In the genomic region with DNA sequence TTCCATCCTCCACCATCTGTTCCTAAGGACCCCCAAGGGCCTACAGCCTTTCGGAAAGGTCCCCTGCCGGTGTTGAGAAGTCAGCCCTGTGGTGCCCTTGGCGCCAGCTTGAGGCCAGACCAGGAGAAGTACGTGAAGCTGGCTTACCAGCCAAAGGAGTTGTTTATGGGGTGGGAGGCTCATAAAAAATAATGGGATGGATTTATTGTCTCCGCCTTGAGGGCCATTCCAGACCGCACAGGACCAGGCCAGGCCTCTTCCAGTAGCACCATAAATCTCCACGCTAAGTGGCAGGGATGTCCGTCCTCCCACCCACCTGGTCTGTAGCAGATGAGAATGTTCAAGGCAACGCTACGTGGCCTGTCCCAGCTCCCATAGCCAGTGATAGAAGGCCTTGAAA, we compare ENCODE assay signal across 22 mouse cellular contexts. TPM values are rescaled to one million over a fixed set of nuclear protein-coding genes. Genes with fewer than 3 reads are reported as not detected.
DNase-seq lines count a peak whose midpoint lies in the region; ATAC-seq lines count a peak whose summit lies in the region.
"Had no signal": no experiment of that assay in that cellular context is flagged by ENCODE, and none has a peak within 500 bp of the region (broad histone marks: within the 10 kb centered on the region; RNA-seq: fewer than 3 reads in every experiment).

No protein-coding gene starts in this region.

- H3K4me1 ChIP-seq in kidney, embryonic 14.5 days (ENCODE audit: control insufficient read depth, insufficient read depth, low read length): peaks cover 23% of the 10 kb centered on the region; the same call in 1 of the 2 replicates
- peaks cover 36% of the 10 kb centered on the region for H3K4me1 ChIP-seq in limb, embryonic 13.5 days
- H3K4me1 ChIP-seq: liver, embryonic 12.5 days had no signal

- DNase-seq in kidney, postnatal 36 days: no peak
- peak; percentile 73 for DNase-seq in MN1 (ENCODE audit: low spot score)
- DNase-seq in embryo, embryonic 11 days: peak; percentile 65
- DNase-seq in urinary bladder, postnatal 14 days (ENCODE audit: low spot score): no peak
- DNase-seq in gastrocnemius, postnatal 14 days: no peak
- DNase-seq: B cell, adult 2 months; cerebellum, adult 11-12 months; lung, adult 18-20 months; lung, postnatal 10 days; thymus, adult 2 months had no signal

- intact Hi-C loops in gastrocnemius, postnatal 14 days (cut with DNase I; ENCODE audit: low total_unique reads): loop anchor here (5.0 kb wide), 1 partner anchor 91 kb away; no protein-coding TSS in a partner anchor

- H3K9me3 ChIP-seq in kidney, embryonic 14.5 days (ENCODE audit: control insufficient read depth, low read length): no peaks in the 10 kb centered on the region
- no peaks in the 10 kb centered on the region for H3K9me3 ChIP-seq in limb, embryonic 13.5 days
- H3K9me3 ChIP-seq: liver, embryonic 12.5 days had no signal

- peak; percentile 84 for ATAC-seq in kidney, embryonic 14.5 days (ENCODE audit: low FRiP score, low TSS enrichment)
- peak; percentile 66 for ATAC-seq in limb, embryonic 13.5 days (ENCODE audit: low FRiP score, low read depth)
- no peak for ATAC-seq in cerebellum, adult (ENCODE audit: insufficient number of reproducible peaks, low FRiP score, low TSS enrichment)
- ATAC-seq: forebrain, postnatal 0 days; hindbrain, postnatal 0 days; intestine, postnatal 0 days; liver, embryonic 12.5 days had no signal

- no peaks in the 10 kb centered on the region; the same call in 1 of the 2 replicates for H3K27me3 ChIP-seq in kidney, embryonic 14.5 days (ENCODE audit: control insufficient read depth, insufficient read depth, low read length)
- peaks cover 73% of the 10 kb centered on the region for H3K27me3 ChIP-seq in limb, embryonic 13.5 days
- H3K27me3 ChIP-seq: liver, embryonic 12.5 days had no signal

- H3K36me3 ChIP-seq in kidney, embryonic 14.5 days (ENCODE audit: control insufficient read depth, insufficient read depth, low read length): no peaks in the 10 kb centered on the region
- H3K36me3 ChIP-seq in limb, embryonic 13.5 days: no peaks in the 10 kb centered on the region
- H3K36me3 ChIP-seq: G1E; liver, embryonic 12.5 days had no signal

- no peak overlapping the region for H3K4me3 ChIP-seq in kidney, embryonic 14.5 days (ENCODE audit: low read length)
- H3K4me3 ChIP-seq in limb, embryonic 13.5 days: no peak overlapping the region
- H3K4me3 ChIP-seq: left cerebral cortex, adult 2 months; liver, embryonic 12.5 days had no signal

- no peak overlapping the region for H3K9ac ChIP-seq in kidney, embryonic 14.5 days (ENCODE audit: low read depth, low read length)
- no peak overlapping the region; the same call in 1 of the 2 replicates for H3K9ac ChIP-seq in limb, embryonic 13.5 days
- H3K9ac ChIP-seq: forebrain, postnatal 0 days; liver, embryonic 12.5 days had no signal

- 20% methylated on average over 10 of the region's 10 CpGs for WGBS in kidney, embryonic 14.5 days
- 10% methylated on average over 10 of the region's 10 CpGs for WGBS in limb, embryonic 13.5 days

- no peak overlapping the region for H3K4me2 ChIP-seq in kidney, embryonic 14.5 days (replicated peaks; ENCODE audit: low read depth, low read length)
- peak overlapping the region; percentile 15 for H3K4me2 ChIP-seq in limb, embryonic 13.5 days (replicated peaks)
- H3K4me2 ChIP-seq: liver, embryonic 12.5 days; midbrain, embryonic 11.5 days had no signal

- H3K27ac ChIP-seq in kidney, embryonic 14.5 days (ENCODE audit: low read depth, low read length): no peak overlapping the region
- H3K27ac ChIP-seq in limb, embryonic 13.5 days: no peak overlapping the region
- H3K27ac ChIP-seq: hindbrain, postnatal 0 days; left cerebral cortex, adult 2 months; liver, embryonic 12.5 days had no signal

RNA-seq across cellular contexts. Expression of a gene that starts 58.4 kb away (rescaled TPM):
- polyA plus RNA-seq in kidney, embryonic 14.5 days (2014; fragmentation: Nextera tagmentation; extraction: Ambion mirVana): 4.7 and 7.4 TPM in 2 replicates
- polyA plus RNA-seq in limb, embryonic 13.5 days (2015; fragmentation: Nextera tagmentation; extraction: Ambion mirVana): 18.5 and 22.0 TPM in 2 replicates
- total RNA-seq in gastrocnemius, postnatal 14 days (2021): 1 to 10 TPM; 1.2 to 1.7 TPM
- total RNA-seq: CH12.LX; hematopoietic stem cell, adult 5-6 weeks had no signal
- polyA plus RNA-seq: G1E had no signal

Comparison
In these comparisons a context has a peak if more than half of its experiments do, and no peak if none do; other contexts are left out.
1. DNase-seq: peak in MN1 (single experiment) and embryo, embryonic 11 days (single experiment); none in kidney, postnatal 36 days (0 of 2), urinary bladder, postnatal 14 days (single experiment) and gastrocnemius, postnatal 14 days (single experiment).